Mouse (Mus musculus) kidney, embryonic 14.5 days (tissue): ENCODE measurements around the gene Cdk5r1. TPM values are rescaled to one million over a fixed set of nuclear protein-coding genes. Genes with fewer than 3 reads are reported as not detected.

Source experiments
- ATAC-seq: fragments of 200-750 bp; cut with Nextera tagmentation; 2 replicates; pipeline ENCODE4 v1.8.0; 2017; ENCODE audit warnings: moderate number of reproducible peaks, mild to moderate bottlenecking, moderate TSS enrichment, moderate library complexity; ENCODE audit not compliant: low FRiP score, low TSS enrichment
- H3K27ac ChIP-seq: fragments of 300-500 bp; sonication (generic); 2 replicates; pipeline ENCODE4 v1.5.1; 2014; ENCODE audit warnings: low read depth, mild to moderate bottlenecking, low read length, moderate library complexity, mixed read lengths
- H3K27me3 ChIP-seq: fragments of 300-500 bp; sonication (generic); 2 replicates; pipeline ENCODE4 v1.6.1; 2014; ENCODE audit warnings: mild to moderate bottlenecking, low read length; ENCODE audit not compliant: control insufficient read depth, insufficient read depth
- H3K36me3 ChIP-seq: fragments of 300-500 bp; sonication (generic); 2 replicates; pipeline ENCODE4 v1.6.1; 2014; ENCODE audit warnings: low read length, mixed read lengths; ENCODE audit not compliant: control insufficient read depth, insufficient read depth
- H3K4me1 ChIP-seq: fragments of 300-500 bp; sonication (generic); 2 replicates; pipeline ENCODE4 v1.6.1; 2014; ENCODE audit warnings: low read length, mixed read lengths; ENCODE audit not compliant: control insufficient read depth, insufficient read depth
- H3K4me2 ChIP-seq: fragments of 300-500 bp; sonication (generic); replicated peaks from 2 replicates; pipeline ENCODE4 v1.6.1; 2014; ENCODE audit warnings: low read depth, mild to moderate bottlenecking, low read length
- H3K4me3 ChIP-seq: fragments of 300-500 bp; sonication (generic); 2 replicates; pipeline ENCODE4 v1.5.1; 2014; ENCODE audit warnings: mild to moderate bottlenecking, low read length
- H3K9ac ChIP-seq: fragments of 300-500 bp; sonication (generic); 2 replicates; pipeline ENCODE4 v1.6.1; 2014; ENCODE audit warnings: low read depth, mild to moderate bottlenecking, low read length, moderate library complexity
- H3K9me3 ChIP-seq: fragments of 300-500 bp; sonication (generic); 2 replicates; pipeline ENCODE4 v1.6.1; 2016; ENCODE audit warnings: low read length; ENCODE audit not compliant: control insufficient read depth
- WGBS: fragments of 180-500 bp; shearing (Covaris S2); extraction: QIAGEN DNeasy Blood & Tissue Kit; methylation state at CpG from one replicate; pipeline ENCODE4 v1.1.7; 2014; 5-methylcytosine and 5-hydroxymethylcytosine counted together
- polyA plus RNA-seq: library from polyadenylated mRNA; unstranded; fragments of >200 nt; fragmentation: Nextera tagmentation; extraction: Ambion mirVana; gene quantifications from 2 replicates; pipeline ENCODE4 v1.2.1, GENCODE M21; 2014

Gene Cdk5r1
- polyA plus RNA-seq, 1 experiment from 2014 or later = 0.84 TPM

GRCm38 (mm10) chr11:80507791-80508190 lies 31.0 kb downstream of the Cdk5r1 start:
- Histone ChIP-seq H3K4me3 (no peak overlapping the region), H3K36me3 (no peaks in the 10 kb centered on the region), H3K9me3 (no peaks in the 10 kb centered on the region), H3K9ac (no peak overlapping the region), H3K27ac (no peak overlapping the region), H3K4me2 (no peak overlapping the region), H3K27me3 (no peaks in the 10 kb centered on the region), H3K4me1 (0 out of 2 replicates have a peak, but pooled peaks cover 11% of the 10 kb centered on the region)
- 84% methylated on average over 6 of the region's 6 CpGs for WGBS
- no peak for ATAC-seq

- H3K4me1 ChIP-seq = 0 out of 2 replicates have a peak, but pooled peaks cover 11% of the 10 kb centered on the region
- 40% methylated on average over 19 of the region's 19 CpGs for WGBS
- H3K36me3 ChIP-seq = no peaks in the 10 kb centered on the region
- H3K4me2 ChIP-seq = no peak overlapping the region
- no peak for ATAC-seq
- no peak overlapping the region for H3K4me3 ChIP-seq
- no peak overlapping the region for H3K27ac ChIP-seq
- no peak overlapping the region for H3K9ac ChIP-seq
- H3K27me3 ChIP-seq = no peaks in the 10 kb centered on the region
- H3K9me3 ChIP-seq = no peaks in the 10 kb centered on the region
These were observed 31.7 kb downstream of the Cdk5r1 start for GRCm38 (mm10) chr11:80508361-80509175.

- 70% methylated on average over 5 of the region's 5 CpGs for WGBS
- Histone ChIP-seq H3K4me3 (no peak overlapping the region), H3K9me3 (no peaks in the 10 kb centered on the region), H3K27ac (no peak overlapping the region), H3K4me2 (no peak overlapping the region), H3K27me3 (no peaks in the 10 kb centered on the region), H3K9ac (no peak overlapping the region), H3K4me1 (0 out of 2 replicates have a peak, but pooled peaks cover 8% of the 10 kb centered on the region), H3K36me3 (no peaks in the 10 kb centered on the region)
- no peak for ATAC-seq
These were observed 32.3 kb downstream of the Cdk5r1 start for GRCm38 (mm10) chr11:80509176-80509506.

GRCm38 (mm10) chr11:80510124-80510523 lies 33.3 kb downstream of the Cdk5r1 start:
- Histone ChIP-seq H3K4me1 (0 out of 2 replicates have a peak, but pooled peaks cover 4% of the 10 kb centered on the region), H3K9ac (no peak overlapping the region), H3K27ac (no peak overlapping the region), H3K27me3 (no peaks in the 10 kb centered on the region), H3K4me3 (no peak overlapping the region), H3K36me3 (no peaks in the 10 kb centered on the region), H3K9me3 (no peaks in the 10 kb centered on the region), H3K4me2 (no peak overlapping the region)
- 84% methylated on average over 10 of the region's 10 CpGs for WGBS
- no peak for ATAC-seq

- H3K36me3 ChIP-seq = no peaks in the 10 kb centered on the region
- no peak for ATAC-seq
- H3K4me1 ChIP-seq = 0 out of 2 replicates have a peak, but pooled peaks cover 4% of the 10 kb centered on the region
- 72% methylated on average over 19 of the region's 19 CpGs for WGBS
- no peaks in the 10 kb centered on the region for H3K27me3 ChIP-seq
- no peak overlapping the region for H3K4me2 ChIP-seq
- no peak overlapping the region for H3K27ac ChIP-seq
- H3K9me3 ChIP-seq = no peaks in the 10 kb centered on the region
- no peak overlapping the region for H3K4me3 ChIP-seq
- H3K9ac ChIP-seq = no peak overlapping the region
These were observed 35.7 kb downstream of the Cdk5r1 start for GRCm38 (mm10) chr11:80512313-80513056.

GRCm38 (mm10) chr11:80513796-80514195 lies 37.0 kb downstream of the Cdk5r1 start:
- H3K4me3 ChIP-seq = no peak overlapping the region
- WGBS = 74% methylated on average over 7 of the region's 7 CpGs
- no peaks in the 10 kb centered on the region for H3K27me3 ChIP-seq
- no peak overlapping the region for H3K4me2 ChIP-seq
- no peak for ATAC-seq
- H3K4me1 ChIP-seq = 0 out of 2 replicates have a peak, but pooled peaks cover 4% of the 10 kb centered on the region
- no peak overlapping the region for H3K9ac ChIP-seq
- no peak overlapping the region for H3K27ac ChIP-seq
- H3K36me3 ChIP-seq = no peaks in the 10 kb centered on the region
- H3K9me3 ChIP-seq = no peaks in the 10 kb centered on the region

- H3K4me3 ChIP-seq = no peak overlapping the region
- H3K27ac ChIP-seq = no peak overlapping the region
- no peak overlapping the region for H3K9ac ChIP-seq
- H3K27me3 ChIP-seq = no peaks in the 10 kb centered on the region
- no peaks in the 10 kb centered on the region for H3K9me3 ChIP-seq
- 0 out of 2 replicates have a peak, but pooled peaks cover 4% of the 10 kb centered on the region for H3K4me1 ChIP-seq
- no peak for ATAC-seq
- no peak overlapping the region for H3K4me2 ChIP-seq
- no peaks in the 10 kb centered on the region for H3K36me3 ChIP-seq
- WGBS = 68% methylated on average over 1 of the region's 1 CpGs
These were observed 38.5 kb downstream of the Cdk5r1 start for GRCm38 (mm10) chr11:80515346-80515745.

- Histone ChIP-seq H3K27ac (no peak overlapping the region), H3K4me3 (no peak overlapping the region), H3K4me2 (no peak overlapping the region), H3K9ac (no peak overlapping the region), H3K27me3 (no peaks in the 10 kb centered on the region), H3K36me3 (no peaks in the 10 kb centered on the region), H3K4me1 (0 out of 2 replicates have a peak, but pooled peaks cover 4% of the 10 kb centered on the region), H3K9me3 (no peaks in the 10 kb centered on the region)
- 87% methylated on average over 8 of the region's 8 CpGs for WGBS
- no peak for ATAC-seq
These were observed 39.1 kb downstream of the Cdk5r1 start for GRCm38 (mm10) chr11:80515895-80516294.
